Mouse (Mus musculus) hematopoietic stem cell, adult 5-6 weeks (primary cell): ENCODE results near the gene Gm12569. TPM values are rescaled to one million over a fixed set of nuclear protein-coding genes. Genes with fewer than 3 reads are reported as not detected.
A peak's percentile ranks its signal among the peaks of the same experiment; 100 is the strongest.

Experiments used
- ATAC-seq, 2 experiments: fragments of 125-278 bp in 1 of 2; replicated peaks in 1 of 2; 2 replicates each; pipeline ENCODE4 v1.8.0; 2016 to 2017; ENCODE audit warnings: inconsistent platforms in 2 of 2, mild to moderate bottlenecking in 2 of 2, moderate number of reproducible peaks in 2 of 2, low read depth in 1 of 2, moderate TSS enrichment in 1 of 2; ENCODE audit not compliant: low FRiP score in 2 of 2, poor library complexity in 2 of 2, severe bottlenecking in 2 of 2, insufficient read depth in 1 of 2, low TSS enrichment in 1 of 2
- total RNA-seq: library from RNA; stranded (forward); fragments of 172-1452, 232-1000 nt; gene quantifications from 2 replicates; pipeline ENCODE4 v1.2.3, GENCODE M21; 2017

The Gm12569 gene
- not detected in 2 replicates for total RNA-seq

DNA sequence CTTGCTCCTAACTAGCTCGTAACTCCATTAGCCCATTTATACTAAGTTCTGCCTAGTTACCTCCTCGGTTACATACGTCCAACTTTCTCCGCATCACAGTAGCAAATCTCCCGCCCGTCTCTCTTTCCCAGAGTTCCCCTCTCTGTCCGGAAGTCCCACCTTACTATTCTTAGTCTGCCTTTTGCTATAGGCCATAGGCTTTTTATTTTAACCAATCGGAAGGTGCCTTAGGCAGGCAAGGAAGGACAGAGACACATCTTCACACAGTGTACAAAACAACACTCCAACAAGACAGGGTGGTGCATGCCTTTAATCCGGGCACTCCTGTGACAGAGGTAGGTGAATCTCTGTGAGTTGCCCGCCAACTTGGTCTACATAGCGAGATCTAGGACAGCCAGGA, at the start of gene Gm12569:
Gm12569 (plus strand) TSS at position 166 of the 400 bp plus-strand sequence.
- no peak for ATAC-seq

DNA sequence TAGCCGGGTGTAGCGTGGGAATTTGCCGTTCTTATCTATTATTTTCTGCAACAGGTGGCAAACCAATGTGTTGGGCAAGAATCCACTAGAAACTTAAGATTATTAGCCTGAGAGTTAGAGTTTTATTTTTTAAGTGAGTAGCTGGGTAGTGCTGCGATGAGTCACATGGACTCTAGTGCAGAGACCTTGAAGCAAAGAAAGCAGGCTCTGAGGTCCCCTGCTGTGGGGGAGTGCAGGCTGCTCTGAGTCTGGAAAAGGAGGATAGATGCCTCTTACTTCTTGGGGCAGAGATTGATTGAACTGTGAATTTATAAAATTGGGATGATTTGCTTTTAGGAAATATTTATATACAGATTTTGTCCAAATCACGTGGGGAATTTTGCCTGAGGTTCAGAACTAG, 17.5 kb upstream of the Gm12569 start:
- ATAC-seq: no peak

GRCm38 (mm10) chr11:51207758-51208157, 12.5 kb upstream of the Gm12569 start:
- no peak for ATAC-seq

DNA sequence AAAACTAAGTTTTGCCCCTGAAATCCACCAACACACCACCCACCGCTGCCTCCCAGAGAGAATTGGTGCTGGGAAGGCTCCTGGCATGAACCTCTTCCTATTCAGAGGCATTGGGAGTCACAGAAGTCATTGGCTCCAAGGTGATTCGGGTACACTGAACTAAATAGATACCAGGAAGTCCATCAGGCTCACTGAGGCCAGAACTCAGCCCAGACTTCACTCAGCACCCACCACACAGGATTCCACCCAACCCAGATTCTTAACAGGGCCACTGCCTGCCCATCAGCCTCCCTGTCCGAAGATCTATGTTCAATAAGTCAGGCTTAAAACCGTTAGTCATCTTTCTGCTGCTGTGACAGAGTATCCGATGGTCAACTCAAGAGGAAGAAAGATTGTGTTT, 8.8 kb upstream of the Gm12569 start:
- no peak for ATAC-seq

GRCm38 (mm10) chr11:51214021-51214420, 6.3 kb upstream of the Gm12569 start:
- ATAC-seq: no peak

DNA sequence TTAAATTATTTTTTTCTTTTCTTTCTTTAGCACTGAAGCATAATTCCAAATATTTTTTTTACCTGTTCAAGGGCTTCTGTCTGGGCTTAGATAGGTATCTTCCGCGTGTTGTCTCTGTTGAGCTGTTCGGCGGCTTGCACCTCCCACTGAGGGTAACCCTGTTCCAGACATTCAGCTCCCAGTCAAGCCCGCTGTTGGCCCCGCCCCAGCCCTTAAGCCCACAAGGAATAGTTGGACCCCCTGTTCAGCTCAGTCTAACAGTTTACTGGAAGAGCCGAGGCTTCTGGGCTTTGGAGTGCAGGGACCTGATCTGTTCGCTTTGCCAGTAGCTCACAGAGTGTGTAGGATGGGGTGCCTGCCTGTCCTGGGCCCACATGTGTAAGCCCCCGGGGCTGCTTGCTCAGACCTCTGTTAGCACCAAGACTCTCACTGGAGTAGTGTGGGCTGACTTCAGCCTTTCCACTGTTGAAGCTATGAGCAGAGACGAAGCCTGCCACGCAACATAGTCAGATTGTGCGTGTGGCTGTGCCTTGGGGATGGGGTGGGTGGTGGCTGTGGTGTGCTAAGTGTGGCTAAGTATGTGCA, 785 bp upstream of the Gm12569 start:
- no peak for ATAC-seq

DNA sequence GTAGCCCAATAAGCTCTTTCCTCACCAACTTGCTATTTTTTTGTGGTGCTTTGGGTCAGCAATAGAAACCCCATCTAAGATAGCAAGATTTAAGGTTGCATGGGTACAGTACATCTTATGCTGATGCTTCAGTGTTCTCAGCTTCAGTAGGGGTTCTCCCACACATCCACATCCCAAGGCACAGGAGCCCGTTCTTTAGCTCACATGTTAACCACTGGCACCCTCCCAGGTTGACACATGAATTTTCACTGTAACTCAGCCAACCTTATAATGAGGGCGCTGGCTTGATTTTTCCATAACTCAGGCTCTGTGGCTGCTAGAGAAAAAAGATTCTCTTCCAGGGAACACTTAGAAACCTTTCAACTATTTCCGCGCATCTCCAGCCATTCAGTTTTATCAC, 6.8 kb downstream of the Gm12569 start:
- ATAC-seq: no peak

- no peak for ATAC-seq
Measured at GRCm38 (mm10) chr11:51234626-51235025, 14.4 kb downstream of the Gm12569 start.

GRCm38 (mm10) chr11:51242897-51243296, 22.6 kb downstream of the Gm12569 start:
- no peak for ATAC-seq

DNA sequence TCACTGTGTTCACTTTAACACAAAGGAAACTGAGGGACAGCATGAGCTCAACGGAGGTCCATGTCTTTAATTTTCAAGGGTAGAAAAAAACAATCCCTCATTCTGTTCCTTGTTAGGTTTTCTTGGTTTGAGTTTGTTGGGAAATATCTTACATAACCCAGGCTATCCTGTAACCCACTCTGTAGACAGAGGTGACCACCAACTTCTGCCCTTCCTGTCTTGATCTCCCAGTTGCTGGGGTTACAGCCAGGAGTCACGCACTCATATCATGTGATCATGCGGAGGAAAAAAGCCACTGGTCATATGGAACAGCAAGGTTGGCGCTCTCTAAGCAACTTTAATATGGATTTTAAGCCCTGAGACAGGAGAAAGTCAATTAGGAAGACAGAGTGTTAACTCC, 36.7 kb downstream of the Gm12569 start:
- ATAC-seq: no peak; a peak in 1 of 4 replicates

DNA sequence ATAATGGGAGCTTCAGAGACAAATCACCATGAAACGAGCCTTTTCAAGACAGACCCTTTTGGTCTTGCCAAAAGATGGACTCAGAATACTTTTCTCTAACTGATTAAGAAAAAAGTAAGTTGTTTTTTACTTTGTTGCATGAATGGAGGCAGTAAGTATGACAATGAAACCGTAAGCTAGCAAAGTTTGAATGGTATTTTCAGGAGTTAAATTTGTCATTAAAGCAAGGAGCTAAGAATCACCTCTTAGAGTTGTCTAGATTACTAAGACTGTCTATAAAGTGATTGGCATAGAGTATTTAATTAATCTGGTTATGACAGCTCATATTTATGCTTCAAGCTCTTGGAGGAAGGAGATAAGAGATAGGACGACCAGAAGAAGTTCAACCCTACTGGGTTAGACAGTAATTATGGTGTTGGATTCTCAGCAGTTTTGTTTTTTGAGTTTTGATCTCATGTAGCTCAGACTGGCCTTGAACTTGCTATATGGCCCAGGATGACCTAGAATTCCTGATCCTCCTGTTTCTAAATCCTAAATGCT, 41.5 kb downstream of the Gm12569 start, which contains the start of gene Clk4:
Clk4 (plus strand) TSS at position 51 of the 540 bp plus-strand sequence.
- ATAC-seq: no peak

- ATAC-seq: peak; percentile 89 to 94
Measured at GRCm38 (mm10) chr11:51262342-51263285, 42.3 kb downstream of the Gm12569 start, which contains the start of gene BC049762. BC049762 (minus strand) TSS chr11:51263046.

DNA sequence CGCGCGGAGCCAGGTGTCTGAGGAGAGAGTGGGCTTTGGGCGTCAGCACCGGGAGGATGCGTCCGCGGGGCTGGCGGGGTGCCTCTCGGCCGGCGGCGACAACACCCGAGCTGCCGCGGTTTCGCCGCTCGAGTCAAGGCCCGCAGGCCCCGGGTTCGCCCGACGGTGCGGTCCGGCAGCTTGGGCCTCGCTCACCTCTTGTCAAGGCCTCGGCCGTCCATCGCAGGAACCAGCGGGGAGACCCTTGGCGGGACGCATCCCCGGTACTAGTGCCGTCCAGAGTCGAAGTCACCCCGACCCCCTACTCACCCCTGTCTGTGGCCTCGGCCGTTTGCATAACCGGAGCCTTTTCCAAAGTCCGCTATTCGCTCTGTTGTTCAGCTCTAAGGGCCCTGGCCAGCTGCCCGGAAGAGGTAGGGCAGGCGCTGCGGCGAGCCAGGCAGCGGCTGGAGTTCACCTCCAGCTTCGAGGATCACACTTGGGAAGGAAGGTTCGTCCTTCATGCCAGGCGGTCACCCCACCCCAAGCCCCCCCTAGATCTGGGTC, 43.1 kb downstream of the Gm12569 start:
- peak in 1 of 2 experiments; percentile 22; a peak in 2 of 4 replicates for ATAC-seq

DNA sequence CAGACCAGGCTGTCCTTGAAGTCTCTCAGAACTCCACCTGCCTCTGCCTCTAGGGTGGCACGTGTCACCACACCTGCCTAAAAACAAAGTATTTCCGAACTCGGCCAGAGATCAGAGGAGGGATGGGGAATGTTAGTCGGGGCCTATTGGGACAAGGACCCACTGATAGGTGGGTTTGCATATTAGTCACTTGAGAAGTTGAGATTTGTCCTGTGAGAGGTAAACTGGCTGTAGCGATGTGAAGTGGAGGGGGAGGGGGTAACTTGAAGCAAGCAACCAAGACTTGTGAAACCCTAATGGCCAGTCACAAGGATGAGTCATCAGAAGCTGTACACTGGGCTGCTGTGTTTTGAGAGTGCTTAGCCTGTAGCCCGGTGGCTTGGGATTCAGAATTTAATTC, 44.1 kb downstream of the Gm12569 start:
- peak in 1 of 2 experiments; percentile 29; a peak in 2 of 4 replicates for ATAC-seq

DNA sequence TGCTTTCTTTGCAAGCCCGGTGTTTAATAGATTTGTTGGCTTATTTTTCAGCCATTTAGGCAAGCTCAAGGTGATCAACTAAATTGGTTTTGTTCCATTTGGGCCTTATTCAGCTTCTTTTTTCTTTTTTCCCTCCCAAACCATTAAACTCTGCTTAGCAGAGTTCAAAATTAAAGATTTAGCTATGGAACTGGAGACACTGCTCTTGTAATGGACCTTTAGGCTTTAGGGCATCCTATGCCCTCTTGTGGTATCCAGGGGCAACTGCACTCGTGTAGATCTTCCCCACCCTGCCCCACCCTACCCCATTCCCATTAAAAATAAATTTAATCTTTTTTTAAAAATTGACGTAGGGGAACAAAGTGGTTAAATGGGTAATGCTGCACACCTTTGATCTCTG, 45.1 kb downstream of the Gm12569 start:
- no peak for ATAC-seq

- no peak for ATAC-seq
Measured at GRCm38 (mm10) chr11:51274418-51274817, 54.1 kb downstream of the Gm12569 start.
